Mouse (Mus musculus) kidney, adult 2 months (tissue): ENCODE measurements around the gene Bst1.

ENCODE experiments used
- CTCF ChIP-seq: fragments of 200-500 bp; conservative IDR thresholded peaks from 2 replicates; pipeline ENCODE4 v1.5.1; 2011; ENCODE audit warnings: low read depth, mild to moderate bottlenecking, control low read depth, low read length, moderate library complexity, mixed read lengths; ENCODE audit not compliant: insufficient read depth, insufficient read length
- POLR2A ChIP-seq: fragments of 200-500 bp; IDR thresholded peaks from one replicate; pipeline ENCODE4 v1.6.1; 2011; ENCODE audit warnings: low read depth, low read length, control low read depth

- TF ChIP-seq CTCF = no peak
- TF ChIP-seq POLR2A = no peak
Observed at GRCm38 (mm10) chr5:43885060-43885820, 66.6 kb downstream of the Bst1 start.
